Mouse (Mus musculus) CH12.LX (cell line): ENCODE data around the gene Myom1.

Source experiments
- CTCF ChIP-seq, 2 experiments: IDR thresholded peaks in 1 of 2; conservative IDR thresholded peaks in 1 of 2; 2 replicates each; pipeline ENCODE4 v1.5.1; 2011 to 2012; ENCODE audit warnings: low read depth in 2 of 2, low read length in 2 of 2, improper control_type of control experiment in 1 of 2, inconsistent platforms in 1 of 2, mild to moderate bottlenecking in 1 of 2, moderate library complexity in 1 of 2
- JUN ChIP-seq: IDR thresholded peaks from 2 replicates; pipeline ENCODE4 v1.6.1; 2011; ENCODE audit warnings: low read depth, mild to moderate bottlenecking, low read length, improper control_type of control experiment, moderate library complexity; ENCODE audit not compliant: insufficient read depth
- NELFE ChIP-seq: IDR thresholded peaks from 2 replicates; pipeline ENCODE4 v1.6.1; 2011; ENCODE audit warnings: low read depth, low read length, improper control_type of control experiment
- POLR2A ChIP-seq: IDR thresholded peaks from 2 replicates; pipeline ENCODE4 v1.6.1; 2011; ENCODE audit warnings: low read depth, mild to moderate bottlenecking, improper control_type of control experiment, low read length
- RCOR1 ChIP-seq: conservative IDR thresholded peaks from 2 replicates; pipeline ENCODE4 v1.6.1; 2012; ENCODE audit warnings: low read depth, mild to moderate bottlenecking, inconsistent platforms, low read length, improper control_type of control experiment
- UBTF ChIP-seq: IDR thresholded peaks from 2 replicates; pipeline ENCODE4 v1.6.1; 2012; ENCODE audit warnings: low read depth, mild to moderate bottlenecking, inconsistent platforms, low read length, improper control_type of control experiment, moderate library complexity

DNA sequence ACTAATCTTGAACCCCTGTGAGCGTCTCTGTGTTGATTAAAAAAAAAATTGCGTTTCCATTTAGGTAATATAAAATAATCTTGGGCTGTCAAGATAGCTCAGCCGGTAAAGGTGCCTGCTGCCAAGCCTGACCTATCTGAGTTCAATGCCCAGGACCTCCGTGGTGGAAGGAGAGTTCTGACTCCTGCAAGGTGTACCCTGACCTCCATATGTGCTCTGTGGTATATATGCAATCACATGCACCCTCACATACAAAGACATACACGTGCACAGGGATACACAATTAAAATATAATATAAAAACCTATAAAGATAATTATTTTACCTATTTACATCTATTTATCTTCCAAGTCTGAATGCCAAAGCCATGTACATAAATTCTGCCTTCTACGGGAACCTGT is 62.7 kb downstream of the Myom1 start:
- TF ChIP-seq CTCF (conservative IDR thresholded peaks at IDR 0.05 in 1 of 2, IDR thresholded peaks at IDR 0.05 in 1 of 2; ENCODE audit: low read depth in 2 of 2, low read length in 2 of 2): no peak
- no peak for TF ChIP-seq RCOR1
- no peak for TF ChIP-seq NELFE
- no peak for TF ChIP-seq JUN
- TF ChIP-seq POLR2A: no peak
- no peak for TF ChIP-seq UBTF
